Mouse (Mus musculus): ENCODE measurements around the gene Sytl1.

DNA sequence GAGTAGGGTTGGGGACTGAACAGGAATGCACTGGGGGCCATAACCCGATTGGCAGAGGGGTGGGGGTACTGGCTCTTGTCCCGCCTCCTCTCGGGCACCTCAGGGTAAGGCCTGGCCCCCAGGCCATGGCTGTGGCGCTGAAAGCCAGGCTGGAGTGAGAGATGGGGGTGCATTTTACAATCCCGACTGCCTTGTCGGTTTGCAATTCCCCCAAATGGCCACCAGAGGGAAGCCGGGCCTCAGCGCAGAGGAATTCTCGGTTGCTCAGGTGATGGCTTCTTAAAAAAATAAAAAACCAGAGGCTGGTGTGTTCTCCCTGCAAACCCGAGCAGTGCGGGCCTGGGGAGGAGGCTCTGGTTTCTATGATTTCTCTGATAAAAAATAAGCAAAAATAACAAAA, 53.5 kb downstream of the Sytl1 start:
- TF ChIP-seq POLR2AphosphoS5 (IDR thresholded peaks at IDR 0.05; ENCODE audit: insufficient replicate concordance, low read depth, low read length), result no peak
- TF ChIP-seq CTCF (IDR thresholded peaks at IDR 0.05; ENCODE audit: low read depth, low read length), result peak; percentile 93
